Mouse (Mus musculus) lung, postnatal 0 days (tissue): ENCODE measurements at regions not wholly inside any gene's neighbourhood (a gene's known extent, or its start where the extent isn't known, plus 50 kb on each side); places are given as distances from the start of the nearest gene placed in this dataset.

Experiments used
- CTCF ChIP-seq: IDR thresholded peaks from 2 replicates; pipeline ENCODE4 v1.5.1; 2016; ENCODE audit warnings: antibody characterized with exemption, mild to moderate bottlenecking
- EP300 ChIP-seq: IDR thresholded peaks from 2 replicates; pipeline ENCODE4 v1.6.1; 2016; ENCODE audit warnings: antibody characterized with exemption, mild to moderate bottlenecking, control low read depth

- TF ChIP-seq CTCF: no peak
- no peak for TF ChIP-seq EP300
These were observed 372.6 kb upstream of the Camk1g start for GRCm38 (mm10) chr1:193742688-193743087.
